Mouse (Mus musculus) ES-E14 (cell line): ENCODE results near the gene Ptprm. TPM values are rescaled to one million over a fixed set of nuclear protein-coding genes. Genes with fewer than 3 reads are reported as not detected.

Experiments
- DNase-seq: peaks from one replicate; pipeline ENCODE4 v3.0.0-alpha.2; 2013; ENCODE audit warnings: low read depth, low spot score
- H3K27ac ChIP-seq: 2 replicates; pipeline ENCODE4 v1.5.1; 2012; ENCODE audit warnings: low read depth, mild to moderate bottlenecking, low read length, moderate library complexity, mixed read lengths; ENCODE audit not compliant: poor library complexity, insufficient read depth, severe bottlenecking
- H3K36me3 ChIP-seq: 2 replicates; pipeline ENCODE4 v1.6.1; 2012; ENCODE audit warnings: mild to moderate bottlenecking, low read length, moderate library complexity, mixed read lengths; ENCODE audit not compliant: control insufficient read depth, poor library complexity, insufficient read depth, severe bottlenecking
- H3K4me1 ChIP-seq, 2 experiments: fragments of 150-350 bp in 1 of 2; sonication (generic) in 1 of 2; 2 replicates each; pipeline ENCODE4 v1.6.1; 2012; ENCODE audit warnings: low read length in 2 of 2, mild to moderate bottlenecking in 1 of 2, mixed read lengths in 1 of 2; ENCODE audit not compliant: control insufficient read depth in 2 of 2, insufficient read depth in 2 of 2, poor library complexity in 1 of 2
- H3K4me3 ChIP-seq, 2 experiments: fragments of 150-350 bp in 1 of 2; sonication (generic) in 1 of 2; 2 replicates each; pipeline ENCODE4 v1.5.1; 2012; ENCODE audit warnings: low read length in 2 of 2, low read depth in 1 of 2, mild to moderate bottlenecking in 1 of 2, mixed read lengths in 1 of 2; ENCODE audit not compliant: insufficient read depth in 1 of 2, poor library complexity in 1 of 2, severe bottlenecking in 1 of 2
- H3K9ac ChIP-seq: 2 replicates; pipeline ENCODE4 v1.6.1; 2012; ENCODE audit warnings: low read depth, mild to moderate bottlenecking, low read length, mixed read lengths; ENCODE audit not compliant: poor library complexity, insufficient read depth, severe bottlenecking
- H3K9me3 ChIP-seq: fragments of 150-350 bp; sonication (generic); 2 replicates; pipeline ENCODE4 v1.6.1; 2012; ENCODE audit warnings: low read depth, mild to moderate bottlenecking, low read length; ENCODE audit not compliant: control insufficient read depth, insufficient read depth
- CHD2 ChIP-seq: IDR thresholded peaks from 2 replicates; pipeline ENCODE4 v1.6.1; 2014; ENCODE audit warnings: mild to moderate bottlenecking, low read depth, low read length, inconsistent platforms
- HCFC1 ChIP-seq: IDR thresholded peaks from 2 replicates; pipeline ENCODE4 v1.6.1; 2012; ENCODE audit warnings: low read length, inconsistent platforms, borderline replicate concordance; ENCODE audit not compliant: insufficient read depth
- MAFK ChIP-seq: IDR thresholded peaks from 2 replicates; pipeline ENCODE4 v1.6.1; 2014; ENCODE audit warnings: mild to moderate bottlenecking, low read depth, low read length, inconsistent platforms; ENCODE audit not compliant: insufficient read depth
- ZC3H11A ChIP-seq: IDR thresholded peaks from 2 replicates; pipeline ENCODE4 v1.6.1; 2012; ENCODE audit warnings: low read depth, mild to moderate bottlenecking, inconsistent platforms, low read length, borderline replicate concordance
- ZNF384 ChIP-seq: IDR thresholded peaks from 2 replicates; pipeline ENCODE4 v1.6.1; 2012; ENCODE audit warnings: low read depth, low read length, inconsistent platforms
- in situ Hi-C, 2 experiments: fragments of 600-800 bp; cut with MboI; formaldehyde crosslinking; loops; one replicate each; pipeline ENCODE4 v1.15.1; 2025; ENCODE audit warnings: low sequenced_read_pairs in 2 of 2, inconsistent platforms in 1 of 2; ENCODE audit not compliant: unreplicated experiment in 2 of 2
- total RNA-seq: library from RNA; depleted of rRNA; stranded (reverse); fragments of 300-350 nt; gene quantifications from 2 replicates; pipeline ENCODE4 v1.2.3, GENCODE M21; 2012

Ptprm gene
- total RNA-seq, 1 experiment, result 2.9 TPM

- H3K9ac ChIP-seq, result no peak overlapping the region
- TF ChIP-seq MAFK (peak; percentile 91), ZC3H11A (no peak)
- in situ Hi-C loops, result no loop called here
- no peak overlapping the region for H3K4me3 ChIP-seq
- H3K27ac ChIP-seq, result no peak overlapping the region
- H3K4me1 ChIP-seq, result 0 out of 4 replicates have a peak, but pooled peaks cover 0 to 2% of the 10 kb centered on the region in 2 experiments
- H3K36me3 ChIP-seq, result no peaks in the 10 kb centered on the region
- DNase-seq, result no peak
- H3K9me3 ChIP-seq, result no peaks in the 10 kb centered on the region
These were observed 52.2 kb downstream of the Ptprm start for GRCm38 (mm10) chr17:67302074-67302473.

DNA sequence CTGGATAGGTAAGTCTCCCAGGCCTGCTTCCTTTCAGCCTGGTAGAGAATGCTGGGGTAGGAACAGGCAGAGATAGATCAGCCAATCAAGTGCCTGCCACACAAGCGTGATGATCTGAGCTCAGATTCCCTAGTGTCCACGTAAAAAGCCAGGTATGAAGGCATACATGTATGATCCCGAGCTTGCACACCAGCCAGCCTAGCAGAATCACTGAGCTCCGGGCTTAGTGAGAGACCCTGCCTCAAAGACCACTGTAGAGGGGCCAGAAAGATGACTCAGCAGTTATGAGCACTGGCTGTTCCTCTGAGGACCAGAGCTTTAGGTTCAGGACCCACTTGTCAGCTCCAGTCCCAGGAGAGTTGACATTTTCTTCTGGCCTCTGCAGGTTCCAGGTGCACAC lies 52.9 kb downstream of the Ptprm start:
- in situ Hi-C loops, result no loop called here
- Histone ChIP-seq H3K4me3 (no peak overlapping the region), H3K9me3 (no peaks in the 10 kb centered on the region), H3K9ac (no peak overlapping the region), H3K27ac (no peak overlapping the region), H3K4me1 (0 out of 4 replicates have a peak, but pooled peaks cover 0 to 2% of the 10 kb centered on the region in 2 experiments), H3K36me3 (no peaks in the 10 kb centered on the region)
- no peak for DNase-seq
- TF ChIP-seq HCFC1 (no peak), MAFK (peak; percentile 52; the same call in 1 of the 2 replicates)

DNA sequence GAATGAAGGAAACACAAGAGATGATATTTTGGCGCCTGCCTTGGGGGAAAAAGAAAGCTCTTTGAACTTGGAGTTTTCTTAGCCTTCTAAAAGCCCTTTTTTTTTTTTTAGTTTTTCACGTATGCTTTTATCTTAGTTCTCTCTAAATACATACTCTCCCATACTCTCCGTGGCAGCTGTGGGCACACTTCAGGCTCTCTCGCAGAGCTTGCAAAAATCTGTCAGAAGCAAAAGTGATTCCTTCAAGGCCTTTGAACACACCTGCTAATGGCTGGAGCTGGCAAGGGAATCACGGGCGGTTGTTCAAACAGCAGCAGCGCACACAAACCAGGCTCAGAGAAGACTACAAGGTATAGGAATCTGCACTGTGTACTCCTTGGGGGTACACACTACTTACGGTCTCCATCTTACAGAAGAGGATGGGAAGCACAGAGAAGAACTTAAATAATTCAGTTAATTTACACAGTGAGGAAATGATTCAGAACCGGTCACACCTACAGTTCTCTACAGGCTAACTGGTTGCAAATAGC lies 55.9 kb downstream of the Ptprm start:
- no peak overlapping the region for H3K4me3 ChIP-seq
- no peak overlapping the region for H3K9ac ChIP-seq
- H3K9me3 ChIP-seq, result no peaks in the 10 kb centered on the region
- no peak for TF ChIP-seq CHD2
- no peak for TF ChIP-seq ZNF384
- TF ChIP-seq MAFK, result no peak
- no peak for TF ChIP-seq ZC3H11A
- no peak for TF ChIP-seq HCFC1
- no peaks in the 10 kb centered on the region for H3K4me1 ChIP-seq
- DNase-seq, result no peak
- in situ Hi-C loops, result no loop called here
- H3K36me3 ChIP-seq, result no peaks in the 10 kb centered on the region
- no peak overlapping the region for H3K27ac ChIP-seq

DNA sequence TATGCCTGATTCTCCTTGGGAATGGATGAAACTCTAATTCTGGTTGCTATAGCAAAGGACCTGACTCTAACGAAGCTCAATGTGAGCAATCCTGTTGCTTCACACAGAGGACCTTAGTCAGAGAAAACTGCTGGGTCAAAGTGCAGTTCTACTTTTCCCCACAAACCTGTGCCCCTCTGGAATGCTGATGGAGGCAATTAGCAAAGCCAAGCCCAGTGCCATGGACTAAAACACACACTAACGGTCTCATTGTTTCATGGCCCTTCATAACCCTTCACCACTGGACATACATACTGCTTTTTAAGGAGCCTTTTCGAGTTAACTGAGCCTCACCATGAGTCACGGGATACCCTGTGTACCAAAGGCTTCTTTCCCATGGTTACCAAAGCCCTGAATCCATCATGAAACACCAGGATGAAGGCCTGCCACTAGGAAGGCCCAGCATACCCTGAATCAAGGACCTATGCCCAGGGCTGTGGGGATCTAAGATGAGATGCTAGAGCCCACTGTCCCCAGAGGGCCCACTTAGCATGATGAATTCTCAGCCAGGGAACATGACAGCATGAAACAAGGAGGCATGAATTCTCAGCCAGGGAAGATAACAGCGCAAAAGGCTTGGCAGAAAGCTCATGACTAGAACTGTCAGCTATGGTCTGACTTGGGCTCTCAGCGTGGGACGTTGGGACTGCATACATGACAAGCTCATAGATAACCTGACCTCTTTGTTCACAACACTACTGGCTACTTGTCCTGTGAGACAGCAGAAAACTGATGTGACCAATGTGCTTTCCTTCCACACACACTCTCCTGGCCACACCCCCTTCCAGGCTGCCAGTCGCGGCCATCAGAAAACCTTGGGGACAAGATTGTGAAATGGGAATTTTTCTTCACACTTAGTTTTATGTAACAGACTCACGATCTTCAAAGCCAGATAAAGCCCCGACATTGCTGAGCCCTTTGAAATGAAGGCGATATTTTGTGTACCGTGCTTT lies 57.4 kb downstream of the Ptprm start:
- Histone ChIP-seq H3K36me3 (no peaks in the 10 kb centered on the region), H3K4me3 (no peak overlapping the region), H3K9me3 (no peaks in the 10 kb centered on the region), H3K4me1 (no peaks in the 10 kb centered on the region), H3K27ac (no peak overlapping the region), H3K9ac (no peak overlapping the region)
- TF ChIP-seq ZC3H11A, result no peak
- no peak for TF ChIP-seq HCFC1
- TF ChIP-seq ZNF384, result no peak
- TF ChIP-seq CHD2, result no peak
- TF ChIP-seq MAFK, result no peak
- DNase-seq, result no peak
- in situ Hi-C loops, result no loop called here
